Mouse (Mus musculus): ENCODE results near the gene Gm39566.
A peak's percentile ranks its signal among the peaks of the same experiment; 100 is the strongest.

- TF ChIP-seq CTCF (IDR thresholded peaks at IDR 0.05; ENCODE audit: low read depth, low read length) (peak; percentile 41), EP300 (IDR thresholded peaks at IDR 0.05; ENCODE audit: insufficient read depth, low read depth, low read length) (no peak)
Measured at GRCm38 (mm10) chr11:69803786-69804651, 11.1 kb downstream of the Gm39566 start.
